Comparison of ENCODE assay signal across 9 mouse cellular contexts in the genomic region with DNA sequence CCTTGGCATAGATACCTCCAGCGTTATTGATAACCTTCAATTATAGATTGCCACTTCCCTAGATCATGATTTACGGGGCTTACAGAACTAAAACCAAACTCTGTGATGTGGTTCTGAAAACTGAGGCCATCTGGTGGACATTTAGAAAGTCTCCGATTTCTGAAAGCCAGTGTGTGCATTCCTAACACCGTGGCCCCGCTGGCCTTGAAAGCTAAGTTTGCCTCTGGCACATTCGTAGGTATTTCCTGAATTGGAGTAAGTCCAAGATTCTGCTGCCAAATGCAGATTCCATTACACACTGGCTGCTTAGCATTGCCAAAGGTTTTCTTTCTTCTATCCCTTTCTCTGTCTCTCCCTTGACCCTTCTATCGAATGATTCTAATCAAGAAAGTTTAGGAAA. TPM values are rescaled to one million over a fixed set of nuclear protein-coding genes. Genes with fewer than 3 reads are reported as not detected.
DNase-seq lines count a peak whose midpoint lies in the region; ATAC-seq and TF ChIP-seq lines count a peak whose summit lies in the region.
"Had no signal": no experiment of that assay in that cellular context is flagged by ENCODE, and none has a peak within 500 bp of the region (broad histone marks: within the 10 kb centered on the region; RNA-seq: fewer than 3 reads in every experiment).

No protein-coding gene starts in this region.

- no peak overlapping the region for H3K9ac ChIP-seq in midbrain, embryonic 15.5 days
- no peak overlapping the region for H3K9ac ChIP-seq in midbrain, embryonic 16.5 days (ENCODE audit: low read depth, low read length)
- H3K9ac ChIP-seq in forebrain, embryonic 15.5 days (replicated peaks) = no peak overlapping the region
- no peak overlapping the region for H3K9ac ChIP-seq in hindbrain, postnatal 0 days (replicated peaks; ENCODE audit: low read length)
- peak overlapping the region; percentile 27; the same call in 1 of the 2 replicates for H3K9ac ChIP-seq in lung, embryonic 15.5 days

- H3K9me3 ChIP-seq in midbrain, embryonic 15.5 days = no peaks in the 10 kb centered on the region
- H3K9me3 ChIP-seq in midbrain, embryonic 16.5 days (replicated peaks; ENCODE audit: control insufficient read depth, low read length, poor library complexity, severe bottlenecking) = no peaks in the 10 kb centered on the region
- no peaks in the 10 kb centered on the region for H3K9me3 ChIP-seq in forebrain, embryonic 15.5 days
- H3K9me3 ChIP-seq in hindbrain, postnatal 0 days (ENCODE audit: low read length) = no peaks in the 10 kb centered on the region
- H3K9me3 ChIP-seq in lung, embryonic 15.5 days = no peaks in the 10 kb centered on the region

- 27% methylated on average over 7 of the region's 7 CpGs for WGBS in midbrain, embryonic 15.5 days
- WGBS in midbrain, embryonic 16.5 days = 25% methylated on average over 7 of the region's 7 CpGs
- 21% methylated on average over 7 of the region's 7 CpGs for WGBS in forebrain, embryonic 15.5 days
- WGBS in hindbrain, postnatal 0 days = 18% methylated on average over 7 of the region's 7 CpGs
- WGBS in lung, embryonic 15.5 days = 12% methylated on average over 7 of the region's 7 CpGs

- H3K4me1 ChIP-seq in midbrain, embryonic 15.5 days = peaks cover 10% of the 10 kb centered on the region
- peaks cover 4% of the 10 kb centered on the region; the same call in 1 of the 2 replicates for H3K4me1 ChIP-seq in midbrain, embryonic 16.5 days (ENCODE audit: control insufficient read depth, insufficient read depth, low read length)
- peaks cover 10% of the 10 kb centered on the region for H3K4me1 ChIP-seq in forebrain, embryonic 15.5 days
- H3K4me1 ChIP-seq in hindbrain, postnatal 0 days (ENCODE audit: insufficient read depth, low read length) = peaks cover 9% of the 10 kb centered on the region; the same call in 1 of the 2 replicates
- peaks cover 41% of the 10 kb centered on the region for H3K4me1 ChIP-seq in lung, embryonic 15.5 days

- no peaks in the 10 kb centered on the region for H3K27me3 ChIP-seq in midbrain, embryonic 15.5 days (replicated peaks)
- no peaks in the 10 kb centered on the region for H3K27me3 ChIP-seq in midbrain, embryonic 16.5 days (ENCODE audit: control insufficient read depth, insufficient read depth, low read depth, low read length)
- H3K27me3 ChIP-seq in forebrain, embryonic 15.5 days = no peaks in the 10 kb centered on the region
- no peaks in the 10 kb centered on the region for H3K27me3 ChIP-seq in hindbrain, postnatal 0 days (ENCODE audit: insufficient read depth, low read length)
- H3K27me3 ChIP-seq in lung, embryonic 15.5 days = no peaks in the 10 kb centered on the region

- no peak overlapping the region for H3K27ac ChIP-seq in midbrain, embryonic 15.5 days
- no peak overlapping the region for H3K27ac ChIP-seq in midbrain, embryonic 16.5 days (ENCODE audit: low read length)
- H3K27ac ChIP-seq in forebrain, embryonic 15.5 days (replicated peaks) = no peak overlapping the region
- H3K27ac ChIP-seq in hindbrain, postnatal 0 days = no peak overlapping the region
- H3K27ac ChIP-seq in lung, embryonic 15.5 days = peak overlapping the region; percentile 71

- TF ChIP-seq CTCF in hindbrain, postnatal 0 days (IDR thresholded peaks at IDR 0.05; ENCODE audit: low read depth) = peak; percentile 71

- 0 out of 2 replicates have a peak, but pooled peaks have one; percentile 28 for ATAC-seq in midbrain, embryonic 15.5 days (replicated peaks)
- no peak for ATAC-seq in midbrain, embryonic 16.5 days
- ATAC-seq in forebrain, embryonic 15.5 days (replicated peaks) = peak; percentile 57; the same call in 1 of the 2 replicates
- peak; percentile 69; the same call in 1 of the 2 replicates for ATAC-seq in hindbrain, postnatal 0 days
- peak; percentile 40; the same call in 1 of the 2 replicates for ATAC-seq in lung, embryonic 15.5 days (ENCODE audit: borderline replicate concordance, extremely low read depth, low FRiP score, low TSS enrichment)

- H3K4me3 ChIP-seq in midbrain, embryonic 15.5 days = no peak overlapping the region
- no peak overlapping the region for H3K4me3 ChIP-seq in midbrain, embryonic 16.5 days (ENCODE audit: low read depth, low read length)
- H3K4me3 ChIP-seq in forebrain, embryonic 15.5 days = no peak overlapping the region
- H3K4me3 ChIP-seq in hindbrain, postnatal 0 days (ENCODE audit: low read length) = no peak overlapping the region
- no peak overlapping the region for H3K4me3 ChIP-seq in lung, embryonic 15.5 days
- H3K4me3 ChIP-seq: erythroblast, embryonic 14.5 days had no signal

- no peaks in the 10 kb centered on the region for H3K36me3 ChIP-seq in midbrain, embryonic 15.5 days (replicated peaks)
- no peaks in the 10 kb centered on the region for H3K36me3 ChIP-seq in midbrain, embryonic 16.5 days (ENCODE audit: control insufficient read depth, insufficient read depth, low read length)
- H3K36me3 ChIP-seq in forebrain, embryonic 15.5 days = no peaks in the 10 kb centered on the region
- no peaks in the 10 kb centered on the region for H3K36me3 ChIP-seq in hindbrain, postnatal 0 days (ENCODE audit: insufficient read depth, low read length)
- no peaks in the 10 kb centered on the region for H3K36me3 ChIP-seq in lung, embryonic 15.5 days

- DNase-seq in brain, adult 2 months (ENCODE audit: low read depth, low spot score) = peak; percentile 77
- peak; percentile 80 for DNase-seq in hindbrain, postnatal 0 days (ENCODE audit: low spot score)
- no peak for DNase-seq in spleen, postnatal 10 days (ENCODE audit: low spot score in 2 of 2)
- DNase-seq in frontal cortex, postnatal 25 days (ENCODE audit: low spot score in 2 of 2) = no peak

- no peak overlapping the region for H3K4me2 ChIP-seq in midbrain, embryonic 15.5 days
- no peak overlapping the region for H3K4me2 ChIP-seq in midbrain, embryonic 16.5 days (ENCODE audit: low read length)
- no peak overlapping the region for H3K4me2 ChIP-seq in forebrain, embryonic 15.5 days (replicated peaks)
- no peak overlapping the region for H3K4me2 ChIP-seq in hindbrain, postnatal 0 days (ENCODE audit: low read depth, low read length)
- H3K4me2 ChIP-seq in lung, embryonic 15.5 days = 0 out of 2 replicates have a peak overlapping the region, but pooled peaks have one; percentile 16

RNA-seq across cellular contexts. Expression of gene Tmpo, which starts 55.7 kb away (rescaled TPM):
- 106 and 110 TPM in 2 replicates for polyA plus RNA-seq in midbrain, embryonic 15.5 days (2015; fragmentation: Nextera tagmentation; extraction: Ambion mirVana)
- polyA plus RNA-seq in midbrain, embryonic 16.5 days (2015; fragmentation: Nextera tagmentation; extraction: Ambion mirVana) = 82.8 and 100 TPM in 2 replicates
- polyA plus RNA-seq in forebrain, embryonic 15.5 days (2015; fragmentation: Nextera tagmentation; extraction: Ambion mirVana) = 191 and 194 TPM in 2 replicates
- total RNA-seq in hindbrain, postnatal 0 days (2014; rRNA removed) = 102 and 110 TPM in 2 replicates
- 66.9 and 72.1 TPM in 2 replicates for polyA plus RNA-seq in hindbrain, postnatal 0 days (2015; fragmentation: Nextera tagmentation; extraction: Ambion mirVana)
- 263 and 267 TPM in 2 replicates for polyA plus RNA-seq in lung, embryonic 15.5 days (2015; fragmentation: Nextera tagmentation; extraction: Ambion mirVana)

Comparison
In these comparisons a context has a peak if more than half of its experiments do, and no peak if none do; other contexts are left out.
1. DNase-seq: peak in brain, adult 2 months (single experiment) and hindbrain, postnatal 0 days (single experiment); none in spleen, postnatal 10 days (0 of 2) and frontal cortex, postnatal 25 days (0 of 2).